Mouse (Mus musculus): ENCODE measurements around the gene Kctd15. TPM values are rescaled to one million over a fixed set of nuclear protein-coding genes. Genes with fewer than 3 reads are reported as not detected.

The Kctd15 gene
- 10 to 100 TPM in 1 of 2 experiments, 1 to 10 TPM in 1; 5.3 to 14.4 TPM for total RNA-seq (2021)
- 8.7 and 11.6 TPM in 2 replicates for polyA plus RNA-seq (2012; rRNA removed)
- long read RNA-seq, partial matches to known transcripts: 0 of 5 reads
- long read RNA-seq, other reads (novel, unspliced or antisense): 4 of 5 reads

DNA sequence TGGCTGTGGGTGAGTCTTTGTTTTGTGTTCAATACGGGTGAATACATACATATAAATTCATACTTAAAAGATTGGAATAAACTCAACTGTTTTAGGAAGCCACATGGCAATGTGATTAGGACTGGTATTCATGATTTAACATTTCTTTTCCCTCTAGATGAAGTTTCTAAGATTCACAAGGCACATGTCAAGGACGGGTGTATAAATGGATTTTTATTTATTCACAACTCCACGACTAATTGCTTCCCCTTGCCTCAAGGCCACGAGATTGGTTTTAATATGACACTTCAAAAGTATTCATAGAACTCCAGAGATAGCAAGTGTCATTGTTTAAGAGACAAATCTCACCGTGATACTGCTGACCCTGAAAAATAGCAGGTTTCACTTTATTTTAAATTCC lies at the start of gene Kctd15:
Gene Kctd15, minus strand, starts transcription at position 101 of the 400 bp plus-strand sequence.
- DNase-seq: no peak

DNA sequence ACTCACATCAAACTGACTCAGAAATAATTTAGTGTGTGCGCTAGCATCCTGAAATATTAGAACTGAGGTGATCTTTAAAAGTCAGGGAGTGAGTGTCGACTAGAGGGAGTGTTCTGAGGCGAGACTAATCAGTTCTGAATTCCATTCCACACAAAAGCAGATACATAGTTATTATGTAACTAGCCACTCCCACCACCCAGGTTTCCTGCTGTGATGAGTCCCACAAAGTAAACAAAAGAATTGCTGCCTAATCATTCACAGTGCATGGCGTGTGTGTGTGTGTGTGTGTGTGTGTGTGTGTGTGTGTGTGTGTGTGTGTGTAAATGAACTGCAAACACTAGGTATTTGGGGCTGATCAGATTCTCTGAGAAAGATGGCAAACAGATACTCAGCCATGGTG lies 47.9 kb upstream of the Kctd15 start:
- DNase-seq: no peak

DNA sequence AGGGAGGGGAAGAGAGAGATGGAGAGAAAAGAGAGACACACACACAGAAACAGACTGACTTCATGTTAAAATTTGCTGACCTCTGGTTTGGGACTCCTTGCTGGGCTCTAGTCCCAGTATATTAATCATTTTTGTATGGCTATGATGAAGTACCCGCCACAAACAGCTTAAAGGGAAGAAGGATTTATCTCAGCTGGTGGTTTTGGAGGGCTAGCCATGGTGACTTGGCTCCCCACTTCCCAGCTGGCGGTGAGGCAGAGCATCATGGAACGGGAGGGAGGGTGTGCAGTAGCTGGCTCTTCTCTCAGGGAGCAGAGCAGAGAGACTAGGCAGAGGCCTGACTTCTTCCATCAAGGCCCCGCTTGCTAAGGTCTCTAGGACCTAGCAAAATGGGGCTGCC lies 46.9 kb upstream of the Kctd15 start:
- DNase-seq: no peak

DNA sequence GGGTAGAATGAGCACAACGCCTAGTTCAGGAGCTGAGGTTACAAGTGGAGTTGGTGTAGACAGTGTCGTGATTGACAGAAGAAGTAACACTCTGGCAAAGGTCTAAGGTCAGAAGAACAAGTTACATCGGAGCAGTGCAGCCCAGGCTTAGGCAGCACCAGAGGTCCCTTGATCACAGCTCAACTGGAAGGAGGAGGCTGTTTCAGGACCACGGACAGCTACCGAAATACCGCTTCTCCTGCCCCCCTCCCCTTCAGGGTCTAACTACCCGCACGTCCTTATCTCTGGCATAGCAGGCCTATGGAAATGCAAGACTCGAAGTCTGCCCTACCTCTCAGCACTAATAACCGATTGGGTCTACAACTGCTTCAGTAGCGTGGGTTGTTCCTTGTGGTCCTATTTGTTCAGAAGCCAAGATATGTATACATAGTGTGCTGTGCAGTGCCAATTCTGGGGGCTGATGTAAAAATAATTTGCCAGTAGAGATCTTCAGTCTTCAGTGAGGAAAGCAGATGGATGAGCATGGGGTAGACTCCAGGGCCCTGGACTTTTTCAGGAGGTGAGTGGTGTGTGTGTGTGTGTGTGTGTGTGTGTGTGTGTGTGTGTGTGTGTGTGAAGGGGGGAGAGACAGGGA lies 46.3 kb upstream of the Kctd15 start:
- DNase-seq: peak; percentile 24

DNA sequence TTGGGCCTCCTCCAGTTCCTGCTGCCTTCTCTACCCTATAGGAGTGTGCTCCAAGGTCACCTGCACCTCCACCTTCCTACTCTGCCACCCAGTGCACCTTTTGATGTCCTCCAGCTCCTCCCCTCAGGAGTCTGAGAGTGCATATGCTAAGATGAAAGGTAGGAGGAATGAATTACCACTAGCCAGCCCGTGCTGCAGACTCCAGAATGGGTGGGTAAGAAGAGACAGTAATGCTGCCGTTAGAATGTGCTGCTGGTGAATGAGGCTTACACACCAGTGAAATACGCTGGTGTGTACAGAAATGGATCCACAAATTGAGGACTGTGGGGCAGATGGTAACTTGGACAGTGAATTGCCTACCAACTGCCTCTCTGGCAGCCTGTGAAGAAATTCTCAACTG lies 43.4 kb upstream of the Kctd15 start:
- no peak for DNase-seq

DNA sequence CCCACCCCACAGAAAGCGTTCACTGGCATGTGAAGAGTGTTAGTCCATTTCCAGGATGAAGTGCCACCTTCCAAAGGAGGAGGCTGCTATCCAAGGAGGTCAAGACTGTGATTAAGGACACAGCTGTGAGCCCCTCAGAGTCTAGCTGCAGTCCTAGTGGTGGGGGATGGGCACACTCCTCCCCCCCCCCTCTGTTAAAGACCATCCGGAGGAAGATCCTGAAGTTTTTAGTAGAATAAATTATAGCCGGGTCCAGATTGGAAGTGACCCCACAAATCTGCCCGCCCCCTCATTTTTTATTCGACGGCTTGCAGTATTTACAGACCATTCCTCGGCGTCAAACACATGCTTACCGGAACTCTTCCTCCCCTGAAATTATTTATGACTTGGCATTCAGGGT lies 41.7 kb upstream of the Kctd15 start:
- no peak for DNase-seq

DNA sequence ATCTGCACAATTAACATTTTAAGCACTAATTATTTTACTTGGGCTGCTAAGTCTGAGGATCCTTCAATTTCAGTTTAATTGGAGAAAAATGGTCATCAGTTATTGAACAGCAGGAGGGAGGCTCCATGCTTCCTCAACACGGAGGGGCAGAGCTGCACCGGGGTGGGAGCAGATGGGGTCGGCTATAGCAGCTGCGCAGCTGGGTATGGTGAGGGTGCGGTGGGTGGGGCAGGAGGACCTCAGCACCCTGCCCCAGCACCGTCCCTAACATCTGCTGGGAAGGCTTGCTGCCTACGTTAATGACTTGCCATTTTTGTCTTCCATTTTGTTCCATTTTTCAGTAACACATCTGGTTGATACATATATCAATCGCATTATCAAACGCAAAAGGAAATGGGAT lies 39.6 kb upstream of the Kctd15 start:
- DNase-seq: no peak

DNA sequence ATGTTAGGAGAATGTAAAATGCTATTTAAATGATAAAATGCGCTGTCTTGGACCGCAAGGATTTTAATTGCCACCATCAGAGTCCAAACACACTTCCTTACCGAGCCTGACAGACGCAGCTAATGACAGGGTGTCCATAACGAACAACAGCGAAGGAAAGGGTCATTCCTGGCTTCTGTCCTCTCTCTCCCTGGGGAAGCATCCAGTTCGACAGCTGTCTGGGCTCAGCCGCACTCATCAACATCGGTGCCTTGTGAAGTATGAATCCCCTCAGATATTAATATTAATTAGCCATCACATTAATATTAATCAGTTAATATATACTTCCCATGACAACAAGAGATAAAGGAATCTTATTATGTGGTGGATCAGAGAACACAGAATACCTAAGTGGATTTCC lies 38.4 kb upstream of the Kctd15 start:
- no peak for DNase-seq

DNA sequence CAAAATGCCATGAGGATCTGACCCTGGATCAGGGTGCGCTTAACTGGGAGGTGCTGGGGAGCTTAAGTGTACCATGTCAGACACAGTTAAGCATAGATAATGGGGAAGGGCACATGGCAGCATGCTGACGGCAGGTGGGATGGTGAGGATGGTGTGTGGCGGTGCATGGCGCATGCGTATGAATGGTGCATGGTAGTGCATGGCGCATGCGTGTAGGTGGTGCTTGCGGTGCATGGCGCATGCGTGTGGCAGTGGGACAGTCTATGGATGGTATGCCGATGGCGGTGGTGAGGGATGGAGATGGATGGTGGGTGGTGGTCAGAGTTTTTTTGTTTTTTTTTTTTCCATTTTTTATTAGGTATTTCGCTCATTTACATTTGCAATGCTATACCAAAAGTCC lies 37.4 kb upstream of the Kctd15 start:
- no peak for DNase-seq

DNA sequence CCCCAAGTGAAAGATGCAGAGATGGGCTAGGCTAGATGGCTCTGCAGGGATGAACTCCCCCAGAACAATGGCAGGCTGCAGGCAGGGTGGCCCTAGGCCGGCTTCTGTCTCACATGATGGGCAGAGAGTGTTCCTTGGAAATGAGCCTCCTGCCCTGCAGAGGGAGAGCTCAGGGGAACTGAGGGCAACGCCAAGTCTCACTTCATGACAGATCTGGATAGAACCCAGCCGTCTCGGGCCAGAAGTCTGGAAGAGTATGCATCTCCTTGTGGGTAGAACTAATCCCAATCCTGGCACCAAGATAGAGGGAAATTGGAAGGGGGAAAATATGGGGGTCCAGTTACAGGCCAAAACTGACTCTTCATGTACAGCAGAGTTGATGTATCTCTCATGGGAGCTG lies 36.5 kb upstream of the Kctd15 start:
- DNase-seq: no peak

DNA sequence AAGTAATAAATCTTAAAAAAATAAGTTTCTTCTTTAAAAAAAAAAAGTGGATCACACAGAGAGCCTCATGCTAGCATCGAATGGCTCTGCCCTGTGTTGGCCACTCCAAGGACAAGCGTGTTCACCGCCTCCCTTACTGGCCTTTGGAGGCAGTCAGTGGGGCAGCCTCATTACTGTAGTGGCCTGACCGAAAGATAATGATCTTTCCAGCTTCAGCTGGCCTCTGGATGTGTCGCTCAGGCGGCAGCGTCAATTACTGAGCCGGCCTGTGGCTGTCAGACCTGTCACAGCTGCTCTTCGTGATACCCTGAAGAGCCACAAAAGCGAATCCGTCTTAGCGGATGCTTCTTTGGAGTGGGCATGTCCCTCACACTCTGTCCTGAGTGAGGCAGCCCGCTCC lies 33.6 kb upstream of the Kctd15 start:
- no peak for DNase-seq

DNA sequence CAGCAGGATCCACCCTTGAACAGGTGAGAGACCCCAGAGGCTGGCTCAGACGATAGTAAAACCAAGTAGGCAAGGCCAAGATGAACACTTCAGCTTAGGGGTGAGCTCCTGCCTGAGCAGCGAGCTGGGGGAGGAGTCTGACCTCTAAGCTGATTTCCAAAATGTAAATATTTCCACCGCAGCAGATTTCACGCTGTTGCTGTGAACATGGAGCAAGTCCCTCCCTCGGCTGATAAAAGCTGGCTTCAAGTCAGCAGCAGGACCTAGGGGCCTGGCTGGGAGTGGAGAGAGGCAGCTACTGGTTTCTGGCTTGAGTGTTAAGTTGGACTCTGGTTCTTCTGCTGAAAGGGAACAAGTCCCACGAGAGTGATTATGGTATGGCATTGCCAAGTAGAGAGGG lies 32.5 kb upstream of the Kctd15 start:
- no peak for DNase-seq

DNA sequence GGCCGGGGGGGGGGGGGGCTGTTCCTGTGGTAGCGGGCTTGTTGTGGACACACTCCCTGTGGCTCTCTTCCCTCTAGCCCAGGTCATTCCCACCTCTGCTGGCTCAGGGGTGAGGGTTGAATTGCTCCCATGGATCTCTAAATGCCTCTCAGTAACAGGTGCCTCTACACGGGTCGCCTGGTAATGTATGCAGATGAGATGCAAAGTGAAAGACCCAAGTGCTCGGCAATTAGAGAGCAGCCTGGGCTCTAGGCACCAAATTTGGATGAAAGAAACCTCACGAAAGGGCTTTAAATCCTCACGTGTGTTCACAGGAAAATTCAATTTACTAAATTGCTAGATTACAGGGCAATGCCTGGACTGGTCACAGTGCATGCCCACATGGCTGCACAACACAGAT lies 29.3 kb upstream of the Kctd15 start:
- no peak for DNase-seq

DNA sequence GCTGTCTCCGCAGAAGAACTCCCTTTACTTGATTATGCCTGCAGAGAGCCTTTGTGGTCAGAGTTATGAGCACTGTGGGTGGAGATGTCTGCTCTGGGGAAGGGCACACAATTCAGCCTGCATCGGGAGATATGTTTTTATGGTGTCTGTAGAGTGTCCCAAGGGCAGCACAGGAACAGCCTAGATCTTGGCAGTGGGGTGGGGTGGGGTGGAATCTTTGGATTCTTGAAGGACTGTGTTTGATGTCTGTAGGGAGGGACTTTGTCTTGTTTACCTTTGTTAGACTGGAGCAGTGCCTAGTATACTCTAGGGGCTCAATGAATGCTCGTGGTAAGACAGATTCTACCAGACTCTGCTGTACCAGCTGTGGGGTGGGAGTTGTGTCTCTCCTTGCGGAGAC lies 28.6 kb upstream of the Kctd15 start:
- DNase-seq: no peak

DNA sequence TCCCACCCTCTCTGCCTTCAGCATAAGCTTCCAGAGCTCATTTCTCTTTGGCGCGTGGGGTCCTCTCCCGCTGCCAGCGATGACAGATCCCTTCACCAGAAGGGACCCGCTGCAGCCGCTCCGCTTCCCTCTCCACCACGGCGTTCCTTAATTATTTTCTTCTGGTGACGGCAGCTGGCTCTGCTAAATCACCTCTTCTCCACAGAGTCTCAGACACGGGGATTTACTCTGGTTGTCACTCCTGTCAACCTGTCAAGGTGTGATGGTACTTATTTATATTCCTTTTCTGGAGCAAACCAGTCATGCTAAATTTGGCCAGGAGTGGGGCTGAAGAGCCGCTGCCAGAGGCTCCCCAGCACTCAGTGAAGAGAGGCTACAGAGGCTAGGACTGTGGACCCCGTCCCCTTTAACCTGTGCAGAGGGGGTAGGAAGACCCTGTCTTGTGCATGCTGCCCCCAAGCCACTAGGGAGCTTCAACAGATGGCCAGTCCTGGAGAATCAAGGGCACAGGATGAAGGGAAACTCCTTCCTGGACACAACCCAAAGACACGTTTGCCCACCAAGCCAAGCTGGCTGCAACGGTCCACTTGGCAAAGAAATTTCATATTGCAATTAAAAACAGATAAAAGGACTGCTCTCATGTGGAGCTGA lies 24.4 kb upstream of the Kctd15 start:
- DNase-seq: no peak

DNA sequence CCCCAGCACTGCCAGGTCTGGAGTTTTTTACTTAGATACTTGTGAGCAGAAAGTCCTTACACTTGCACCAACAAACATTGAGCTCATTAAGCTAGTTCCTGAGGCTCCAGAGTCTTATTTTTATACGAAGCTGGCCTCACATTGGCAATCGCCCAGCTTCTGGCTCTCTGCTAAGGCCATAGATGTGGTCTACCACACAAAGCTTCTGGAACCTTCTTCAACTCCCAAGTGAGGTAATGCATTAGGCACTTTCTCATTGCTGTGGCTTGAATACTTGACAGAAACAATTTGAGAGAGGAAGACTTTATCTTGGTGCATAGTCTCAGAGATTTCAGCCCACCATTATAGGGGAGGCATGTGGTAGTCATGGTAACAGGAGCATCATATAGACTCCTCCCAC lies 23.4 kb upstream of the Kctd15 start:
- no peak for DNase-seq

DNA sequence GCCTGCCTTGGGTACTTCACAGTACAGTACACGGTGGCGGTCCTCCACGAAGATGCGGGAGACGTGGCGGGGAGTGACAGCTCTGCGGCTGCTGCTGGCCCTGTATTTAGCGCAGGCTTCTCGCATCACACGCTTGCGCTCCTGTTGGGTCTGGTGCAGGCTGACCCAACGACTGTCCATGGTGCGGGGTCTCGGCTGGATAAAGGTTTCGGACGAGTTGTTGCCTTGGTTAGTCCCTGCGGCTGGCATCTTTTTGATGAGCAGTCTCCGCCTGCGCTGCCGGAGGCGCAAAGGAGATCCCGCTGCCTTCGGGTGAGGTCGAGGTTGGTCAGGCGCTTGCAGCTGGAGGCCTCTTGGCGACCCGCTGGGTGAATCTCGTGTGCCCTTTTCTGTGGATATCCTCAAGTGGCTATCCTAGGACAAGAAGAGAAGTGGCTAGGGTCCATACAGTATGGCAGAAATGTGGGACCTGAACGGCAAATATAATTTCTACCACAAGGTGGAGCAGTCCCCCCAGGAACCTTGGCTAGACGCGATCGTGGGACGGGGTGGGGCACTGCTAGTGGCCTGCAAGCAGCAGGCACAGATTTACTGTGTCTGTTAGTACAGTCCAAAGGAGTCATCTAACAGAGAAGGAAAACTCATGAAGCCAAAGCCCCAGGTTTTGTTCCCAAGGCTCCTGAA lies 19.4 kb upstream of the Kctd15 start:
- peak; percentile 83 for DNase-seq

DNA sequence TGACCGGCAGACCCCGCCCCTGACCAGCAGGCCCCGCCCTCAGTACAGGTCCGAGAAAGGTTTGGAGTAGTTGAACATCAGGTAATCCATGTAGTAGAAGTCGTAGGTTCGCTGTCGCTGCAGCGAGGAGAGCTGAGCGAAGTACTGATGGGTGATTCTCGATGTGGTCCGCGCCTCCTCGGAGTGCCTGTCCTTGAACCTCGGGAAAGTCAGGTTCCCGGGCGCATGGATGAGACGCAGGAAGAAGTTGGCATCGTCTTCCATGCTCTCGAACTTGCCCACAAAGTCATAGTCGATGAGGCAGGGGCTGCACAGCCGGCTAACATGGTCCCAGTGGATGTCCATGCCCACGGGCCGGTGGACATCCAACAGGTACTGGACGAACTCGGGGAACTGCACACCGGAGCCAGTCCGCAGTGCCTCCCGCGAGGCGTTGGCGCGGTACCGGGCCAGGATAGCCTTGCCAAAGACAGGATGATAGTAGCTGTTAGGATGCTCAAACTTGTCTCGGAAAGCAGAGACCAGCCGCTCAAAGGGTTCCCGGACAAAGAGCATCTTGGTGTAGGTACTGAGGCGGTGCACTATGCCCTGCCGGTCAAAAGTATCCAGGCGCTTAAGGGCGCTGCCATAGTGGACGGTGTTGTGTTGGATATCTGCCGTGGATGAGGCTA lies 18.7 kb upstream of the Kctd15 start:
- no peak for DNase-seq

DNA sequence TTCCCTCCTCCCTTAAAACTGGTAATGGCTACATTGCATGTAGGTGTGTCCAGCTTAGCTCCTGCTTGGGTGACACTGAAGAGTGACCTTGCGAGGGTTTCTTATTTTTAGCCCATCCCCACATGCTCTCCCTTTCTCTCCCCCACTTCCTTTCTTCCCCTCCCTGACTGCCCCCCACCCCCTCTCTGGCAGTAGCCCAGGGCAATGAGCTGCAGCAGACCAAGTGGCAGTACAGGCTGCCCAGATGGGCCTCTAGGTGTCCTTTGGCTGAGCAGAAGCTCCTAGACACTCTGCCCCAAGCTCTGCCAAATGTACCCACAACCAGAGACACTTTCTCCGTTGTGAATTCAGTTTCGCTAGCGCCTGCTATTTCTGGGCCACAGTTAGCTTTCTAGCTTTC lies 16.4 kb upstream of the Kctd15 start:
- no peak for DNase-seq

DNA sequence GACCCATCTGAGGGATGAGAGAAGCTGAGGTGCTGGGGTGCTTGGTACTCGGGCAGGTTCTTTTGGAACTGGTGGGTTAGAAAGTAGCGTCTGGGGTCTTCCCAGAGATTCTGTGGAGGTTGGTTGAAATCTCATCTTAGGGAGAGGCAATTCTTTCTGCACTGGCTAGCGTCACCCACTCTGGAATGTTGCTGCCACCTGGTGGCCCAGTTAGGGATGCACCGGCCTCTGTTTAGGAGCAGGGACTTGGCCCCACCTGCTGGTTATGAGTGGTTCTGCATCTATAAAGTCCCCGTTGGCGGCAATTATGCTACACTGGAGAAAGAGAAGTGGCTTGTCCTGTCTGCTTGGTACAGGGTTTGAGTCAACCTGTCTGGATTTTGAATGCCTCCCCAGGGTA lies 15.4 kb upstream of the Kctd15 start:
- DNase-seq: peak; percentile 84

DNA sequence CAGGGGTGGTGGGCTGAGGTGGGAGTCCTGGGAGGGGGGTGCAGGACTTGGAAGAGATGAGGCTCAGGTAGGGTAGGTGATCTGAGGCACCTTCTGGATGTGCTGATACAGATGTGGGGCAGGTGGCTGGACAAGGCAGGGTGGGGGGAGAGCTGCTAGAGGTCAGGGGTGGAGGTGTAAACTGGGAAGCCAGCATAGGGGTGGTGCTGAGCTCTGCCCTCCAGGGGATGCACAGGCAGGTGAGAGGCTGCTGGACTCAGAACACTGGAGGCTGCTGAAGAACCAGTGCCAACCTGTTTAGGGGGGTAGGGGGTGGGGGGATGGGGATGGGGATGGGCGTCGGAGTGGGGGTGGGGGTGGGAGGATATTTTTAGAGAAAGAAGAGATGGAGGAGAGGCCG lies 14.2 kb upstream of the Kctd15 start:
- no peak for DNase-seq

DNA sequence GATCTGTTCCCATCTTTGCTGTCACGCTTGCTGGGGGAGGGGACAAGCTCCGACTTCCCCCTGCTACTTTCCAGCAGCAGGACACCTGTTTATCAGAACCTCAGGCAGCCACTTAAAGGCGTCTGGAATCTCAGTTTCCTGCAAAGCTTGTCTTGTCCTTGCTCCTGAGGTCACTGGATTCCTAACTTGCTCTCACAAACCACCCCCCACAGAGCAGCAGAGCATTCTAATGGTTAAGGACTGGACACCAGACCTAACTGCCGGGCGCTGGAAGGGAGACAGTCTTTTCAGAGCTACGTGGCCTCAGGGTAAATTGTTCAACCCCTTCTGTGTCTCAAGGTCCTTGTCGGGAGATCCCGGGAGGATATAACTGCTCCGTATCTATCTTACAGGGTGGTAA lies 12.8 kb upstream of the Kctd15 start:
- no peak for DNase-seq

DNA sequence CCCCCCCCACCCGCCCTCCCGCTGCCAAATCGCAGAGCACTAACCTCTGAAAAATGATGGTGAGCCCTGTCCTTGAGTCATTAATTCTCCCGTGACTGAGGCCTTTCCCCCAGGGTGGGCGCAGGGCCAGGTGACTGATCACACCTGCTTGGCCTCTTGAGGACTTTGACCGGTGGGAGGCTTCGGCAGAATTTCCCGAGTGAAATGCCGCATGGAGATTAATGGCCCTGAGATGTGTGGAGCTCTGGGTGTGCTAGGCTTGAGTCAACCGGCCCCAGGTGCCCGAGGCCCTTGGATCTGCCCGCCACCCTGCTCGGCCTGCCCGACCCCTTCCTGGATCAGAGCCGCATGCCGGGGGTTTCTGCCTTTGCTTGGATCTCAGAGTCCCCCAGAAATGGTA lies 11.3 kb upstream of the Kctd15 start:
- DNase-seq: no peak

Data from adrenal gland, adult 2 months (tissue).